Mouse (Mus musculus) ovary, postnatal 10 days (tissue): Measurements from ENCODE around the gene Abl1.

Source experiments
- DNase-seq: peaks from one replicate; pipeline ENCODE4 v3.0.0; 2022; ENCODE audit warnings: low spot score

The Abl1 gene

GRCm38 (mm10) chr2:31788227-31788626, 100.1 kb downstream of the Abl1 start:
- no peak for DNase-seq

- DNase-seq: no peak
Measured at GRCm38 (mm10) chr2:31789215-31789614, 101.0 kb downstream of the Abl1 start.

- no peak for DNase-seq
Measured at GRCm38 (mm10) chr2:31790728-31791251, 102.6 kb downstream of the Abl1 start.

- no peak for DNase-seq
Measured at GRCm38 (mm10) chr2:31791260-31791659, 103.1 kb downstream of the Abl1 start.

- DNase-seq: no peak
Measured at GRCm38 (mm10) chr2:31792611-31793010, 104.4 kb downstream of the Abl1 start.

DNA sequence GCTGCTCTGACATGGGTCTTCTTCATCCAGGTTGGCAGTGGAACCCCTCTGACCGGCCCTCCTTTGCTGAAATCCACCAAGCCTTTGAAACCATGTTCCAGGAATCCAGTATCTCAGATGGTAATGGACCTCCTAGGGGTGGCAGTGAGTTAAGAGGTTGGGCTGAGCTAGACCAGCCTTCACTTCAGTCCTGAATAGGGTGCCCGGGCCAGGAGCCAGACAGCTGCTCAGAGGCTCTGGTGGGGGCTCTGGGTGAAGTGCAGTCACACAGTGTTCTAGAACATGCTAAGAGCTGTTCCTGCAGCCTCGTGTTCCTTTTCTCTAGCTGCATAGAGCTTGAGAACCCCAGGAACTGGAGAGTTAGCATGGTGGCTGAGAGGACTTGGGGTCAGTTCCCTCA, 108.8 kb downstream of the Abl1 start:
- DNase-seq: no peak

- DNase-seq: no peak
Measured at GRCm38 (mm10) chr2:31801416-31801815, 113.2 kb downstream of the Abl1 start.

DNA sequence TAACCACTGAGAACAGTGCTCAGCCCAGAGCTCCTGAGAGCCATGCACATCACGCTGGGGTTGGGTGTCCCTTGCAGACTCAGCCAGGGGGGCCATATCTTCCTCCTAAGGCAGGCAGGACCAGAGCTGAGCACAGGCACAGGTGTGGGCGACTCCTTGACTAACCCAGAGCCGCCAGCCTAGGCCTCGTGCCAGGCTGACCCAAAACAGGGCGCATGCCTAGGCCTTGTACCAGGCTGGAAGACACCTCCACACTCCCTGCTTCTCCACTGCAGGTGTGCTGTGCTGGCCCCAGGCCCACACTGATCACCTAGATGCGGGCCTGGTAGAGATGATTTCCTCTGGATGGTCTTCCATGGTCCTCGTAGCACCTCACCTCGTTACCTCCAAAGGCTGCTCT, 114.6 kb downstream of the Abl1 start:
- DNase-seq: no peak

GRCm38 (mm10) chr2:31803480-31803879, 115.3 kb downstream of the Abl1 start:
- no peak for DNase-seq

- DNase-seq: no peak
Measured at GRCm38 (mm10) chr2:31806639-31807382, 118.6 kb downstream of the Abl1 start.

DNA sequence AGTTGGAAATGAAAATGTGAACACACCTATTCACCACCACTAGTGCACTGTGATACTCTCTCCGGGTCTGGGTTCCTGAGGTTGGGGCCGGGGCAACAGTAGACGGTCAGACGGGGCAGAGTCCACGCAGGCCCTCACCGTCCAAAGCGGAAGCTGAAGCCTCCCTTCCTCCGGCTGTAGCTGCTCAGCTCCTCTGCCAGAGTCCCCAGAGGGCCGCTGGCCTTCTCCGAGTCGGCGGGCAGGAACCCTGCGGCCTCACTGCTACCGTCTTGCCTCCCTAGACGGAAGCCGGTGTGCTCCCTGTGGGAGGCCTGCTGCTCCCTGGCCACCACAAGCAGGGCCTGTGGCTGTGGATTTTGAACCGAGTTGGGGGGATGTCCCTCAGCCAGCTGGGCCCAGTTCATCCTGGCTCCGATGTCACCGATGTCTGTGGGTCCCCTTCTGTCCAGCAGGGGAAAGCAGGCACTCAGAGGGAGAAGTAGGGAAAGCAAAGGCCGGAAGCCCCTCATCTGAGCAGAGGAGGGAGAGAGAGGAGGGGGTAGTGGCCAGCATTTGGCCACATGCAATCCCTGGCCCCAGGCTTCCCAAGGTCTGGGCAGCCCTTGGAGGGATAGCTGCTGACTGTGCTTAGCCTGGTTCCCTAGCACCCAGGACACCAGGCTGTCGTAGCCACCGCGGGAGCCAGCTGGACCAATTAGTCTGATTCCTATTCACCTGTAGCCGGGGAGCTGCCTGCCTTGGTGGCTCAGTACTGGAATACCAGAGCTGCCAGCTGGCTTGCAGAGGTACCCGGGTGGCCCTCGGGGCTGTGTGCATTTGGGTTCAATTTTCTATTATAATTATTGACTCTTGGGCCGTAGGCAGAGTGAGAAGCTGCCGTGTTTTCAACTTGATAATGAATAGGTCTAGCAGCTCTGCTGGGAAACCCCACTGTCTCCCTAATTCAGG, 120.5 kb downstream of the Abl1 start:
- DNase-seq: no peak

DNA sequence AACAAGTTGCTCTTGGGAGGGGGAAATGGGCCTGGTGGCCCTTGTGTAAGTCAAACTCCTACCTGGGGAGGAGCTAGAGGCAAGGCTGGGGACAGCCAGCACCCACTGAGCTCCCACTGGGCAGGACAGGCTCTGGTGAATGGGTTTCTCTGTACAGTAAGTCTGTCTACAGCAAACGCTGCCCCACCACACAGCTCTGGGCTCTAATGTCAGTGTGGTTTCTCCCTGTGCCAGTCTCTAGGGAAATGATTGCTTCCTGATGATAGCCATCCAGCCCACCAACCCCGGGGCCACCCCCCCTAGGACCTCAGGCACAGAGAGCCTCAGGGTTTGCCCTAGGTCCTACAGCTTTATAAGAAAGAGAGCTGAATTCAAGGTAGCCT, 121.2 kb downstream of the Abl1 start:
- DNase-seq: no peak

DNA sequence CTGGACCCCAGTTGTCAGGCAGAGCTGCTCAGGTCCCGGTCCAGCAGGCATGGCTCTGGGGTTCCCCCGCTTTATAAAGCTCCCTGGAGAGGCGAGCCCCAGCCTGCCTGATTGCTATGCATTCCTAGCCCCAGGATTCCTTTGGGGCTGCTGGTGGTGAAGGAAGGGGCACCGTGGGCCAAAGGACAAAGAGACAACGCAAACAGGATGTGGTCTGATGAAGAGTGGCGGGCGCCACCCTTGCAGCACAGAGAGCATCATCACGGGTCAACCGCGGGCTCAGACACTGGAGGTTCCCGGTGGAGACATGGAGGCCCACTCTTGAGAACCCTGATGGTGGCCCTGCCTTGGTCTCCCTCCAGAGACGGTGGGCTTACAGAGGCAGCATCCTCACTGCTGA, 122.3 kb downstream of the Abl1 start, which contains the start of gene Qrfp:
Qrfp (minus strand) TSS at position 137 of the 400 bp plus-strand sequence.
- no peak for DNase-seq

GRCm38 (mm10) chr2:31811086-31811958, 123.1 kb downstream of the Abl1 start:
- no peak for DNase-seq

DNA sequence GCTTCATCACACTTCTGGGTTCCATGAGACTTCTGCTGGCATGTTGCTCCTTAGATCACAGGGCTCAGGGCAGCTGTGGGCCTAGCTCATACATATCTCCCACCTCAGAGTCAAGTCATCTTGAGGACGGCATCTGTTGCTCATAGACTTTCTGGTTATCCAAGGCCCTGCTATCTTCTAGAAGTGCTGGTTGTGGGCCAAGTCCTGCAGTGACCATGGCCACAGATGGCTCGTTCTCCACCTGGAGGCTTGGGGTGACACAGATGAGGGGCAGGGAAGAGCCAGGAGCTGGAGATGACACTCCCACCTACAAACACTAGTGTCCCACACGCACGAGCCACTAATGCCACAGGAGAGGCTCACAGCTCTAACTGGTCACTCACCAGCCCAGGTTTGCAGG, 125.5 kb downstream of the Abl1 start:
- no peak for DNase-seq

DNA sequence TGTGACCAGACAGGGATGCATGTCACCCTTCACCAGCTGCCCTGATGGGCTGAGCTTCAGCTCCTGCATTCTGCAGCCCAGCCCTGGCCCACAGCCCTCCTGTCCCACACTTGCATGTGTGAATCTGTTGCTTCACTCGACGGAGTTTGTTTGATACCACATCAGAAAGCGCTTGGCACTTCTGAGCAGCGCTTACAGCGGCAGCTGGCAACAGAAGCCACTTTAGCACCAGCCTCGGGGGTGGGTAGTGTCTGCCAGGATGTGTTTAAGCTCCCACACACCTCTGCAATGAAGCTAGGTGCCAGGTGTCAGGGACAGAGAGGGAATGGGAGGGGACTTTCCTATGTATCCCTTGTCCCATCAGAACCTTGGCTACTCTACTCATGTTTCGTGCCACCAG, 126.5 kb downstream of the Abl1 start:
- DNase-seq: no peak

DNA sequence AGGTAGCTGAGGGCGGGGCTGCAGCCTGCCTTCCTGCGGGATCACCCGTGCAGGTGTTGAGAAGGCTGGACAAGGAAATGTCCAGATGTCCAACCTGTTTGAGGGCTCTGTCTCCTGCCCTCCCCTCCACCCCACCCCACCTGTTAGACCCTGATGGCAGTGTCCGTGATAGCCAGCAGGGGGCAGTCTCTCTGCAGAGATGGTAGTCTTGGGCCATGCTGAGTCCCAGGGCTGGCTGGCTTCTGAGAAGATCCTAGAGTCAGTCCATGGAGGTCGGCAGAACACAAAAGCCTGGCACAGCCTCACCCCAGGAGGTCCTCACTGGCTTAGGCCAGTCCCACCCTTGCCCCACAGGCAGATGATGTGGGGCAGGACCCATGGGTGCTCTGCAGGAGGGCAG, 127.2 kb downstream of the Abl1 start:
- no peak for DNase-seq

- no peak for DNase-seq
Measured at GRCm38 (mm10) chr2:31822524-31823371, 134.6 kb downstream of the Abl1 start.

GRCm38 (mm10) chr2:31823933-31824730, 136.0 kb downstream of the Abl1 start:
- no peak for DNase-seq

GRCm38 (mm10) chr2:31825469-31825911, 137.3 kb downstream of the Abl1 start:
- DNase-seq: no peak
